Mouse (Mus musculus): ENCODE data around the gene Wdr47.
"Not testable (repeated sequence)": the region's sequence is repeated elsewhere in the genome, so short reads cannot be mapped to it uniquely, and the experiment has no call there.

GRCm38 (mm10) chr3:108683597-108683996, 92.5 kb downstream of the Wdr47 start:
- not testable (repeated sequence) for TF ChIP-seq POLR2AphosphoS2 (IDR thresholded peaks at IDR 0.05; ENCODE audit: low read length); CTCF (IDR thresholded peaks at IDR 0.05 in 2 of 3, conservative IDR thresholded peaks at IDR 0.05 in 1 of 3; ENCODE audit: control insufficient read depth in 1 of 3, insufficient read depth in 1 of 3, low read depth in 2 of 3, low read length in 3 of 3, poor library complexity in 1 of 3, severe bottlenecking in 1 of 3); EP300 (IDR thresholded peaks at IDR 0.05; ENCODE audit: low read depth in 1 of 2, low read length in 2 of 2); MAFK (IDR thresholded peaks at IDR 0.05; ENCODE audit: borderline replicate concordance, low read depth, low read length); POLR2A (IDR thresholded peaks at IDR 0.05; ENCODE audit: control insufficient read depth in 1 of 2, insufficient read depth in 1 of 2, low read depth in 1 of 2, low read length in 2 of 2, poor library complexity in 1 of 2); TBP (IDR thresholded peaks at IDR 0.05; ENCODE audit: low read depth, low read length); SIN3A (IDR thresholded peaks at IDR 0.05; ENCODE audit: low read length); TAL1 (IDR thresholded peaks at IDR 0.05; ENCODE audit: low read length); MEF2A (IDR thresholded peaks at IDR 0.05; ENCODE audit: extremely low read depth, insufficient replicate concordance, low read depth, low read length, poor library complexity, severe bottlenecking); ELF1 (IDR thresholded peaks at IDR 0.05; ENCODE audit: low read depth, low read length); USF1 (IDR thresholded peaks at IDR 0.05; ENCODE audit: low read depth, low read length)

All from MEL (cell line).